Mouse (Mus musculus) urinary bladder, postnatal 14 days (tissue): Measurements from ENCODE around the gene Sectm1b.
"Not testable (repeated sequence)": the region's sequence is repeated elsewhere in the genome, so short reads cannot be mapped to it uniquely, and the experiment has no call there.

Experiments used
- DNase-seq: peaks from one replicate; pipeline ENCODE4 v3.0.0; 2021; ENCODE audit warnings: low spot score

Gene Sectm1b

GRCm38 (mm10) chr11:121069662-121070061 lies 6.3 kb upstream of the Sectm1b start:
- not testable (repeated sequence) for DNase-seq

- no peak for DNase-seq
These were observed 4.5 kb upstream of the Sectm1b start for GRCm38 (mm10) chr11:121067895-121068294.

- no peak for DNase-seq
These were observed 828 bp upstream of the Sectm1b start for GRCm38 (mm10) chr11:121064197-121064596.

- no peak for DNase-seq
These were observed 1.8 kb downstream of the Sectm1b start for GRCm38 (mm10) chr11:121061615-121062014.

- not testable (repeated sequence) for DNase-seq
These were observed 2.8 kb downstream of the Sectm1b start for GRCm38 (mm10) chr11:121060401-121061067.

GRCm38 (mm10) chr11:121059471-121059870 lies 3.9 kb downstream of the Sectm1b start:
- DNase-seq: no peak

GRCm38 (mm10) chr11:121058956-121059355 lies 4.4 kb downstream of the Sectm1b start:
- DNase-seq: no peak

- no peak for DNase-seq
These were observed 5.2 kb downstream of the Sectm1b start for GRCm38 (mm10) chr11:121058122-121058521.

- peak; percentile 19 for DNase-seq
These were observed 6.7 kb downstream of the Sectm1b start for GRCm38 (mm10) chr11:121056536-121057236.

- DNase-seq: peak; percentile 83
These were observed 9.8 kb downstream of the Sectm1b start for GRCm38 (mm10) chr11:121053536-121053935.

GRCm38 (mm10) chr11:121052387-121052786 lies 11.0 kb downstream of the Sectm1b start:
- no peak for DNase-seq

- no peak for DNase-seq
These were observed 11.6 kb downstream of the Sectm1b start for GRCm38 (mm10) chr11:121051793-121052192.

GRCm38 (mm10) chr11:121049840-121050239 lies 13.5 kb downstream of the Sectm1b start:
- DNase-seq: no peak

- no peak for DNase-seq
These were observed 15.5 kb downstream of the Sectm1b start for GRCm38 (mm10) chr11:121047826-121048399.

- DNase-seq: no peak
These were observed 18.1 kb downstream of the Sectm1b start for GRCm38 (mm10) chr11:121045286-121045685.

GRCm38 (mm10) chr11:121043025-121043424 lies 20.3 kb downstream of the Sectm1b start:
- not testable (repeated sequence) for DNase-seq

- no peak for DNase-seq
These were observed 20.9 kb downstream of the Sectm1b start for GRCm38 (mm10) chr11:121042480-121042879.

- DNase-seq: no peak
These were observed 21.7 kb downstream of the Sectm1b start for GRCm38 (mm10) chr11:121041636-121042035.

- peak; percentile 92 for DNase-seq
These were observed 22.2 kb downstream of the Sectm1b start for GRCm38 (mm10) chr11:121041212-121041611.

GRCm38 (mm10) chr11:121039302-121039701 lies 24.1 kb downstream of the Sectm1b start, which contains the start of gene Cd7:
TSS of gene Cd7 (minus strand) at chr11:121039418.
- DNase-seq: no peak

- no peak for DNase-seq
These were observed 24.8 kb downstream of the Sectm1b start for GRCm38 (mm10) chr11:121038366-121039240.

- no peak for DNase-seq
These were observed 30.3 kb downstream of the Sectm1b start for GRCm38 (mm10) chr11:121033118-121033517.
